Mouse (Mus musculus) embryo, embryonic 11 days (tissue): ENCODE results near the gene D6Ertd527e.

Source experiments
- DNase-seq: peaks from one replicate; pipeline ENCODE4 v3.0.0-alpha.2; 2015

D6Ertd527e gene

GRCm38 (mm10) chr6:87112125-87112524 lies 7.6 kb downstream of the D6Ertd527e start:
- no peak for DNase-seq

GRCm38 (mm10) chr6:87115981-87116380 lies 11.4 kb downstream of the D6Ertd527e start:
- no peak for DNase-seq

GRCm38 (mm10) chr6:87116596-87116995 lies 12.1 kb downstream of the D6Ertd527e start:
- DNase-seq: no peak

GRCm38 (mm10) chr6:87119066-87119837 lies 14.7 kb downstream of the D6Ertd527e start:
- DNase-seq: no peak

- no peak for DNase-seq
Measured at GRCm38 (mm10) chr6:87119975-87120374, 15.4 kb downstream of the D6Ertd527e start.

GRCm38 (mm10) chr6:87120661-87121060 lies 16.1 kb downstream of the D6Ertd527e start:
- DNase-seq: no peak

- DNase-seq: no peak
Measured at GRCm38 (mm10) chr6:87121961-87122360, 17.4 kb downstream of the D6Ertd527e start.

- DNase-seq: no peak
Measured at GRCm38 (mm10) chr6:87123406-87123805, 18.9 kb downstream of the D6Ertd527e start.

- no peak for DNase-seq
Measured at GRCm38 (mm10) chr6:87123973-87124372, 19.4 kb downstream of the D6Ertd527e start.

GRCm38 (mm10) chr6:87127049-87127753 lies 22.7 kb downstream of the D6Ertd527e start:
- DNase-seq: no peak

GRCm38 (mm10) chr6:87129861-87130260 lies 25.3 kb downstream of the D6Ertd527e start:
- DNase-seq: no peak

- no peak for DNase-seq
Measured at GRCm38 (mm10) chr6:87130628-87131027, 26.1 kb downstream of the D6Ertd527e start.

- no peak for DNase-seq
Measured at GRCm38 (mm10) chr6:87131078-87131477, 26.5 kb downstream of the D6Ertd527e start.

GRCm38 (mm10) chr6:87133520-87133919 lies 29.0 kb downstream of the D6Ertd527e start:
- no peak for DNase-seq

GRCm38 (mm10) chr6:87133966-87134546 lies 29.5 kb downstream of the D6Ertd527e start:
- DNase-seq: no peak

- DNase-seq: no peak
Measured at GRCm38 (mm10) chr6:87138479-87138878, 33.9 kb downstream of the D6Ertd527e start.

GRCm38 (mm10) chr6:87139796-87140553 lies 35.4 kb downstream of the D6Ertd527e start:
- DNase-seq: no peak

GRCm38 (mm10) chr6:87142239-87142638 lies 37.7 kb downstream of the D6Ertd527e start:
- DNase-seq: no peak

GRCm38 (mm10) chr6:87143594-87143993 lies 39.0 kb downstream of the D6Ertd527e start:
- no peak for DNase-seq

- no peak for DNase-seq
Measured at GRCm38 (mm10) chr6:87147921-87148320, 43.4 kb downstream of the D6Ertd527e start.

- DNase-seq: no peak
Measured at GRCm38 (mm10) chr6:87150471-87150870, 45.9 kb downstream of the D6Ertd527e start.

GRCm38 (mm10) chr6:87151427-87151826 lies 46.9 kb downstream of the D6Ertd527e start:
- DNase-seq: peak; percentile 22
